Mouse (Mus musculus) gastrocnemius, postnatal 25 days (tissue): ENCODE data around the gene Mllt11. TPM values are rescaled to one million over a fixed set of nuclear protein-coding genes. Genes with fewer than 3 reads are reported as not detected.

ENCODE experiments used
- DNase-seq: peaks from one replicate; pipeline ENCODE4 v3.0.0; 2022
- long read RNA-seq, 2 experiments: library from polyadenylated mRNA; stranded (forward); transcript quantifications; one replicate each; pipeline ENCODE4 v2.0.0; 2021
- total RNA-seq, 2 experiments: library from RNA; stranded (reverse); gene quantifications; 1 replicate in 1 of 2; 2 replicates in 1 of 2; pipeline ENCODE4 v1.2.3; 2021

Mllt11 gene
- 10 to 100 TPM; 34.4 to 42.4 TPM for total RNA-seq
- long read RNA-seq, experiment 1, transcript Mllt11-201 (2 exons, 1,923 nt) = major isoform, 99 of 105 reads
- long read RNA-seq, experiment 1, partial matches to known transcripts = 0 of 105 reads
- long read RNA-seq, experiment 1, other reads (novel, unspliced or antisense) = 6 of 105 reads
- long read RNA-seq, experiment 2, transcript Mllt11-201 (2 exons, 1,923 nt) = major isoform, 128 of 132 reads
- long read RNA-seq, experiment 2, partial matches to known transcripts = 1 of 132 reads
- long read RNA-seq, experiment 2, other reads (novel, unspliced or antisense) = 3 of 132 reads

GRCm38 (mm10) chr3:95231298-95232221, at the start of gene Mllt11:
Mllt11 (minus strand) TSS chr3:95232171.
- DNase-seq = no peak

DNA sequence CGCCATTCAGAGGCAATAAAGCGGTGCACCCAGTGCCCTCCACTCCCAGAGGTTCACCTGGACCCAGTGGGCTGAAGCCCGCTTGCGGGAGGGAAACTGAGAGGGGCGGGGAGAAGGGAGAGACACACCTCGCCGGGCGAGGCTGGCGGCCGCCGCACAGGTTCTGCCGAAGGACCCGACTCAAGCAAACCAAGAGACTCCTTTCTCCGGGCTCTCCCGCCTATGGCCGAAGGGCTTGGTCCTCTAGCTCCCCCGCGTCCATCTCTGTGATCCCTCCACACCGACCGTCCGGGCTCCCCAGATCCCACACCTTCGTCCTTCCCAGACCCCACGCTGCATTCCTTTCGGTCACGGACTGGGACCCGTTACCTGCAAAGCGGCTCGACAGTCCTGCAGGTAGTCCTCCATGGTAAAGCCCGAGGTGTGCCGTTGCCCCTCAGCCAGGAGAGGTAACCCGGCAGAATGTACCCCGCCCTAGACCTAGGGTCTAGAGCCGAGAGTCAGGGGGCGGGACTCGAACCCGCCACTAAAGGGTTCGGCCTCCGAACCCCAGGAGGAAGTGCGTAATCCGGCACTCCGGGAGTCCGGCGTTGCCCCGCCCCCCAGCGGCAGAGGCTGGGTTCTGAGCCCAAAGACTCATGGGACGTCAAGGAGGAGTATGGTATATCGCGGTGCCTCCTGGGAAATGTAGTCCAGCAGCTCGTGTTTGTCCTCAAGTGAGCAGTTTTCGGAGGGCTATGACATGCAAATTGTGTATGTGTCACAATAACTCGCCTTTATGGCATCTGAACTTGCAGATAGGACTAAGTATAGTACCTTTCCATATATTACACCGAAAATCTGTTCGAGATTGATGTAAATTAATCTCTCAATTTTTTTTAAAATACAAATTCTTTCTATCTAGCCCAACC, 49.5 kb upstream of the Mllt11 start, which contains the start of the genes Mindy1 and Prune1:
Gene Mindy1 (plus strand): TSS at position 130 of the 911 bp plus-strand sequence.
Gene Prune1 (minus strand): TSS at position 861 of the 911 bp plus-strand sequence.
- DNase-seq = peak; percentile 98

GRCm38 (mm10) chr3:95280747-95281146, 48.8 kb upstream of the Mllt11 start:
- DNase-seq = no peak

- no peak for DNase-seq
Measured at GRCm38 (mm10) chr3:95277149-95277551, 45.2 kb upstream of the Mllt11 start.

- no peak for DNase-seq
Measured at GRCm38 (mm10) chr3:95276428-95276934, 44.5 kb upstream of the Mllt11 start.

DNA sequence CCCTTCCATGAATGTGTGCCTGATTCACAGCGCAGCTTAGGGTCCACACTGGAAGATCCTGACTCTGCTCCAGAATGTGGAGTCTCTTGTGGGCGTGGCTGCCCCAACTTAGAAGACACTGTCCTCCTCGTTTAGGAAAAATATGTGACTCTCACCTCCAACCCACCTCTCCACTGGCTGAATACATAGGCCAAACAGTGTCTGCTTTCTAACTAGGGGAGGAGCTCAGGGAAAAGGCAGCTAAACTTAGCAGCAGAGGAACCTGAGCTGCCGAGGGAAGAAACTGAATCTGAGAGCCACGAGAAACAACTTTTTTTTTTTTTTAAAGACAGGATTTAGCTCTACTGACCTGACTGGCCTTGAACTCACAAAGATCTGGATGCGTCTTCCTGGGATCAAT, 43.2 kb upstream of the Mllt11 start:
- DNase-seq = peak; percentile 46

- DNase-seq = no peak
Measured at GRCm38 (mm10) chr3:95274453-95274852, 42.5 kb upstream of the Mllt11 start.

DNA sequence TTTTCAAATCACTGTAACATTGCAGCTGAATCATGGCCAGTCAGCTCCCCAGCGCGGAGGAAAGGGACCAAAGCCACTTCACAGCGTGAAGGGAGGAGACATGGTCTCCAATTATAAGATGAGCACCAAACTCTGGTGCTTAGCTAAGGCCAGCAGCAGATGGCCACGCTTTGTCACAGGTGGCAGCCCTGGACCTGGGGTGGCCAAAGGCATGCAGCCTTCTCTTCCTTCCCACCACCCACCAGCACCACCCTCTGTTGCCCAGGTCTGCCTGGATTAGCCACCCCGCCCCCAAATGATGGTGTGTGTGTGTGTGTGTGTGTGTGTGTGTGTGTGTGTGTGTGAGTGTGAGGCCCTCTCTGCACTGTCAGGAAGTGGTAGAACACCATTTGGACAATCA, 41.5 kb upstream of the Mllt11 start:
- no peak for DNase-seq

DNA sequence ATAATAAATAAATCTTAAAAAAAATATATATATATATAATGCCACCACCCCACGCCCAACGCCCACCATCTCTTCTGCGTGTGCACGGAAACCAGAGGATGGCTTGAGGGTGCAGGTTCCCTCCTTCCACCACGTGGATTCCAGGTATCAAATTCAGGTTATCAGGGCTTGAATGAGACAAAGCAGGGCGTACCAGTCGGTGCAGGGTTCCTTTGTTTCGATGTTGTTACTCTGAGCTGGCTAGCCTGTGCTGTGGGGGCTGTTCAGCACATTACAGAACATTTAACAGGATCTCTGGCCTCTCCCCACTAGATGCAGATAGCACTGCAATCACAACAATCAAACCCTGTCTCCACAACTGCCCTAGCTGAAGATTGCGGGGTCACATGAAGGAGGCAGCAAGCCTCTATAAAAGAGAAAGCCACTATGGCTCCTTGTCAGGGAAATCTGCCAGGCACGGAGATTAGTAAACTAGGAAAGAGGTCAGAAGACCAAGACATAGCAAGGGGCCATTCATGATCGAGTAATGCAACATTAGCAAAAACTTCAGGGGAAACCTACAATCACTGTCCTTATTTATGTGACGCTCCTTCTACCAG, 38.9 kb upstream of the Mllt11 start:
- DNase-seq = no peak

DNA sequence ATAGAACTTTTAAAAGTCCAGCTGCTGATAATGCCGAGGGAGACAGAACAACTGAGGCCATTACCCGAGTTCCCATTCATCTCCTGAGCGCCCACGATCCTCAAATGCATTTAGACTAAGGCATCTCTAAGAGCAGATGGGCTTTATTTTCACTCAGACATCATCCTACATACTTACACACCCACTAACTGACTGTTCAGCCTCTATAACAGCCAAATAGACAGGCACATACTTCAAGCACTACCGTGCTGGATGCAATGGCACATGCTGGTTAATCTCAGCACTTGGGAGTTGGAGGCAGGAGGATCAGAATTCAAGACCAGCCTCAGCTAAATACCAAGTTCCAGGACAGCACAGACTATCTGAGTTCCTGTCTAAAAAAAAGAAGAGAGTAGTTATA, 37.8 kb upstream of the Mllt11 start:
- DNase-seq = no peak

GRCm38 (mm10) chr3:95267855-95268254, 35.9 kb upstream of the Mllt11 start:
- no peak for DNase-seq

DNA sequence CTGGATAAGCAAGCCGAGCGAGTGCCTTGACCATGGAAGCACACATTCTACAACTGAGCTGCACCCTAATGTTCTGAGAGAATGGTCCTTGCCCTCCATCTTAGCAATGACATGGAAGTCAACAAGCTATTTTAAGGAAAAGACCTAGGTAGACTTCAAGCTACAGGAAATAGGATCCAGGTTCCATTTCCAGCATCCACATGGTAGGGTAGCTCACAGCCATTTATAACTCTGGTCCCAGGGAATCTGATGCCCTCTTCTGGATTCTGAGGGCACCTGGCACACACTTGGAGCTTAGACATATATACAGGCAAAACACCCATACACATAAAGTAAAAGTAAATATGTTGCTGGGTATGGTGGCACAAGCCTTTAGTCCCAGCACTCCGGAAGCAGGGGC, 34.1 kb upstream of the Mllt11 start:
- DNase-seq = no peak

- no peak for DNase-seq
Measured at GRCm38 (mm10) chr3:95264724-95265123, 32.8 kb upstream of the Mllt11 start.

DNA sequence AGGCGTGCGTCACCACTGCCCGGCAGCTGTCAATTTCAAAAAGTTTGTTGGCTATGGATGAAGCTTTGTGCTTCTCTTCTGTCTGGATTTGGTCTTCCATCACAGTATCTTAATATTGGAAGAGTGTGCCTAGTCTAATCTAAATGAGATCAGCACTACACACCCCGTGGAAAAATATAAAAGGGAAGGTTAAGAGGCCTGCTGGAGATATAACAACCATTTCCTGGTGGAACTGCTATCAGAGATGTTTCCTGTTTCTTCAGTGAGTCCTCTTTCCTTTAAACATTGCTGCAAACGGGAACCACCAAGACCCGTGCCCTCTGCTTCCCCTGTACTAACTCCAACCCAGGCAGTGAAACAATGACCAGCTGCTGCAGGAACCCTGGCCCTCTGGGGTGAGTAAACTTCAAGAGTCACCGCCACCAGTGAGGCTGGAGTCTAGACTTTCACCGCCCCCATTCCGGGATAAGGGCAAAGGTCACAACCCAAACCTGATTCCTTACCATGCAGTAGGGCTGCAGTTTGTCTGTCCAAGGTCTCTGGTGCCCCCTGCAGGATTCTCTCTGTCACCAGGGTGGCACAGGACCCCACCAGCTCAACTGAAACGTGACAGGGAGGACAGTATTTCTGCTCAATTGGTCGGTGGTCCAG, 31.2 kb upstream of the Mllt11 start:
- DNase-seq = peak; percentile 62

DNA sequence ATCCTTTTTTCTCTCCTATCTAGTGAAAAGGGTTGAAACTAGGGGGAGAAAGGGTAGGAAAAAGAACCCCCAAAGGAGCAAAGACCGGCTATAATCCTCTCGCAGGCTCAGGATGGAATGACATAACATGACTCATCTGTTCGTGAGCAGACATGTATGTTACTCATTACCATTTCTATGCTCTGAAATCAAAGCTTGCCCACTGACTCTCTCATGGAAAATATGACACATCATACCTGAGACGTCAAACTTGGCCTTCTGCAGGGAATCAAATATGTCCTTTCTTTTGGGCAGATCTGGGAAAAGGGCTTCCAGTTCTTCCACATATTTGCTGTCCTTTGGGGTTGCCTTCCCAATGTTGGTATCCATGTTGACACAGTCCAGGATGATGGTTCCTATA, 30.0 kb upstream of the Mllt11 start:
- DNase-seq = no peak

DNA sequence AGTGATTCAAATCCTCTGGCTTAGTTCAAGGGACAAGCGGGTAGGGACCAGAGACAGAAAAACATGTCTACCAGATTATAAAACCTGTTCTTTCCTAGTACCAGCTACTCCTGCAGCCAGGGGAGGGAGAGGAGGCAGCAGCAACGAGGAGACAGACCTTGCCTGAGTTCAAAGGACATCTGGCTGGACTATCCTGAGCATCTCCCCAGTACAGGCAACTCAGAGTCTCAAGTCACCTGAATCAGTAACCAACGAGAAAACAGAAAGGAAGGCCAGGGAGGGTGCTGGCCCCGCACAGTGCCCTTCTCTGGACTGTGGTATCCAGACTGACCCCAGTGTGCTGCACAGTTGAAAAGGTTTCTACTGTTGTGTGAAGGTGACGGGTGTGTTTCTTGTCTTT, 25.0 kb upstream of the Mllt11 start:
- no peak for DNase-seq

- DNase-seq = no peak
Measured at GRCm38 (mm10) chr3:95250783-95251424, 18.9 kb upstream of the Mllt11 start, which contains the start of gene Bnipl. Bnipl (minus strand) TSS chr3:95251193.

GRCm38 (mm10) chr3:95250361-95250760, 18.4 kb upstream of the Mllt11 start:
- DNase-seq = no peak

DNA sequence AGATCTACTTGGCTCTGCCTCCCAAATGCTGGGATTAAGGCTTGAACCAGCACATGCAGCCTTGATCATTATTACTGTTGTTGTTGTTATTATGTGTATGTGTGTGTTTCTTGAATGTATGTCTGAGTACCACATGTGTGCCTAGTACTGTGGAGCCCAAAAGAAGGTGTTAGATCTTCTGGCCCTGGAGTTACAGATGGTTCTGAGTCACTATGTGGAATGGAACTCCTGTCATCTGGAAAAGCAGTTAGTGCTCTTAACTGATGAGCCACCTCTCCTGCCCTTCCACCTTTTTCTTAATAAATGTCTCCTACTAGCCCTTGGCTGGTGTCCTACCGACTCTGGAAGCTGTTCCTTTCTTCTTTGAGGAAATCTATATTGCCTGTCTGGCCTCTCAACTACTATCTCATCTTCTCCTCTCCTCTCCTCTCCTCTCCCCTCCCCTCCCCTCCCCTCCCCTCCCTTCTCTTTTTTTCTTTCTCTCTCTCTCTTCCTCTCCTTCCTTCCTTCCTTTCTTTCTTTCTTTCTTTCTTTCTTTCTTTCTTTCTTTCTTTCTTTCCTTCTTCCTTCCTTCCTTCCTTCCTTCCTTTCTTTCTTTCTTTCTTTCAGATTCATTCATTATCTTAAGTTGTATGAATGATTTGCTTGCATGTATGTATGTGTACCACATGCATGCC, 15.8 kb upstream of the Mllt11 start:
- no peak for DNase-seq
